Mouse (Mus musculus) ES-E14 (cell line): ENCODE measurements around the gene Cmklr1.

Source experiments
- CHD2 ChIP-seq: IDR thresholded peaks from 2 replicates; pipeline ENCODE4 v1.6.1; 2014; ENCODE audit warnings: mild to moderate bottlenecking, low read depth, low read length, inconsistent platforms
- HCFC1 ChIP-seq: IDR thresholded peaks from 2 replicates; pipeline ENCODE4 v1.6.1; 2012; ENCODE audit warnings: low read length, inconsistent platforms, borderline replicate concordance; ENCODE audit not compliant: insufficient read depth
- MAFK ChIP-seq: IDR thresholded peaks from 2 replicates; pipeline ENCODE4 v1.6.1; 2014; ENCODE audit warnings: mild to moderate bottlenecking, low read depth, low read length, inconsistent platforms; ENCODE audit not compliant: insufficient read depth
- ZC3H11A ChIP-seq: IDR thresholded peaks from 2 replicates; pipeline ENCODE4 v1.6.1; 2012; ENCODE audit warnings: low read depth, mild to moderate bottlenecking, inconsistent platforms, low read length, borderline replicate concordance
- ZNF384 ChIP-seq: IDR thresholded peaks from 2 replicates; pipeline ENCODE4 v1.6.1; 2012; ENCODE audit warnings: low read depth, low read length, inconsistent platforms

DNA sequence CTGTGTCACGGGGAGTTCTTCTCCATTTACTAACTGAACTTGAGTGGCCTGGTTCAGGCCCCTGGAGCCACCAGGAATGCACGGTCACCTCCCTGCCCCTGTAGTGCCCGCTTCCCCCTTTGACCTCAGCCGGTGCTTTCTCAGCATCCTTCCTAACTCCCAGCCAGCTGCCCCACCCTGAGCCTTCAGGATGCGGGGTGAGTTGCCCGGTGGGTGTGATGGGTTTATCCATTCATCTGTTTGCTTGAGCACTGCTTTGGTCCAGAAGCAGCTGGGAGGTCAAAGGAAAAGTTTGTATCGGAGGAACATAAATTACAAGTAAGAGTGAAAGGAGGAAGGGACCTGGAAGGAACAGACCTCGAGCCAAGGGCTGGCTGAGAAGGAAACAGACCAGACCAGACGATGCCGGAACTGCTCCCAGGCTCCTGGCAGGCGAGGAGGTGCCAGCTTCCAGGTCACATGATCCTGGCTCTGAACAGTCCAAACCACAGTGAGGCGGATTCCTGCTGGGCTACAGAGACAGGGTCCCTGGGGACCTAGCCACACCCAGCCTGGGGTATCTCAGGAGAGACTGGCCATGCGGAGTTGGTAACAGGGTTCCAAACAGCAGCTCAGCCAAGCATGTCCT is 16.1 kb downstream of the Cmklr1 start:
- TF ChIP-seq MAFK: no peak
- TF ChIP-seq ZNF384: no peak
- TF ChIP-seq ZC3H11A: no peak
- TF ChIP-seq HCFC1: no peak
- TF ChIP-seq CHD2: no peak
